Mouse (Mus musculus) CH12F3 (cell line): ENCODE measurements around the gene Tap1.
"Not testable (repeated sequence)": the region's sequence is repeated elsewhere in the genome, so short reads cannot be mapped to it uniquely, and the experiment has no call there.

ENCODE experiments used
- in situ Hi-C: fragments of 300-500 bp; cut with MboI; formaldehyde crosslinking; loops from 2 replicates; pipeline ENCODE4 v1.14.3; 2020; ENCODE audit warnings: low sequenced_read_pairs

Tap1 gene

GRCm38 (mm10) chr17:34225911-34226310, 38.6 kb downstream of the Tap1 start:
- in situ Hi-C loops = not testable (repeated sequence)

- in situ Hi-C loops = not testable (repeated sequence)
Measured at GRCm38 (mm10) chr17:34230971-34231370, 43.6 kb downstream of the Tap1 start.

- in situ Hi-C loops = not testable (repeated sequence)
Measured at GRCm38 (mm10) chr17:34232021-34232420, 44.7 kb downstream of the Tap1 start.

DNA sequence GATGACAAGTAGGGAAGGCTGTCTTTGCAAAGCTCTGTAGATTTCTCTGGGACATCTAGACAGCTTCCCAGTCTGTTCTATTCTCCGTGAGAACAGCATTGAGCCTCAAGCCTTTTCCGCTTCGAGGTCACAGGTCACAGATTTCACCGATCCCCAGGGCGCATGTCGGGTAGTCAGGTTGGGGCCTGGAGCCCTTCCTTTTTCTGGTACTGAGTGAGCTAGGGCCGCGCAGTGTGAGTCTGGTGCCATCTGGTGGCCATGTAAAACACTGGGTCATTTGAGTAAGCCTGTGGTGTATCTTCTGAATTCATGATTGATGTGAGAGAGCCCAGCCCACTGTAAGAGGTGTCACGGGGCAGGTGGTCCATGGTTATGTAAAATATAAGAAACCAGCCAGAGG, 47.6 kb downstream of the Tap1 start:
- in situ Hi-C loops = no loop called here

DNA sequence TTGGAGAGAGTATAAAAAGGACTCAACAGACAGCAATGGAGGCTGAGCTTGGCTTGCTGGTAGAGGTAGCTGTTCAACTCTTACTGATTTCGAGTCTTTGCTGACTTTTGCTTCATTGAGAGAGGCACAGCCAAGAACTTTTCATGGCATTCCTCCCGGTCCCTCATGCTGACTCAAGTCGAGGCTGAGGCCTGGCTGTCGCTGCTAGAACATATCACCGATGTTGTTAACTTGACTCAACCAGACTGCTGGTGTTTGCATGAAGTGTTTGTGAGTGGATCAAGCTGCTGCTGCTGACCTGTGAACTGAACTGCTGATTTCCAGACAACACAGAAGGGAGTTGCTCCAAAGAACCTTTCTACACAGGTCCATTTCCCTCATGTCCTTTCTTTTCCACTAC, 49.3 kb downstream of the Tap1 start:
- in situ Hi-C loops = no loop called here

DNA sequence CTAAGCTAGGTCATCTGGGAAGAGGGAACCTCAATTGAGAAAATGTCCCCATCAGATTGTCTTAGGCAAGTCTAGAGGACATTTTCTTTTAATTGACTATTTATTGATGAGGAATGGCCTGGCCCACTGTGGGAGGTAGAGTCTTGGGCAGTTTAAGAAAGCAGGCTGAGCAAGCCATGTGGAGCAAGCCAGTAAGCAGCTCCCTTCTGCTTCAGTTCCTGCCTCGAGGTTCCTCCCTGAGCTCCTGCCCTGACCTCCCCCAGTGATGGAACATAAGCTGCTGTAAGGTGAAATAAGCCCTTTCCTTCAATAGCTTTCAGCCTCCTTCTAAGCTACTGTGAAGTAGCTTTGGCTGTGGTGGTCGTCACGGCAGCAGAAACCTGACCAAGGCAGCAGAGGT, 50.4 kb downstream of the Tap1 start:
- in situ Hi-C loops = no loop called here

- in situ Hi-C loops = no loop called here
Measured at GRCm38 (mm10) chr17:34238706-34239105, 51.4 kb downstream of the Tap1 start, which contains the start of gene H2-Ob. H2-Ob (plus strand) TSS chr17:34238903.

GRCm38 (mm10) chr17:34239601-34240041, 52.3 kb downstream of the Tap1 start:
- in situ Hi-C loops = no loop called here

DNA sequence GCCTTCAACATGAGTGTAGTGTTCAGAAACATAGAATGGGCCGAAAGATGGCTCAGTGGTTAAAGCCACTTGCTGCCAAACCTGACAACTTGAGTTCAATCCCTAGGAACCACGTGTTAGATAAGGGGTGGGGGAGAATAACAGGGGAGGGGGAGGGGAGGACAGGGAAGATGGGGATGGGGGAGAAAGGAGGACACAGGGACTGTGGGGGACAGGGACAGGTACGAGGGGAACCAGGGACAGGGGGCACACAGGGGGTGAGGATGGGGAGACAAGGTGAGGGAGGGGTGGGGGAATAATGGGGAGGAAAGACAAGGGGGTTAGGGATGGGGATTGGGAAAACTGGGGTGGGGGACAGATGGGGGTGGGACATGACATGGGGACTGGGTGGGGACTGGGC, 53.0 kb downstream of the Tap1 start:
- in situ Hi-C loops = no loop called here

DNA sequence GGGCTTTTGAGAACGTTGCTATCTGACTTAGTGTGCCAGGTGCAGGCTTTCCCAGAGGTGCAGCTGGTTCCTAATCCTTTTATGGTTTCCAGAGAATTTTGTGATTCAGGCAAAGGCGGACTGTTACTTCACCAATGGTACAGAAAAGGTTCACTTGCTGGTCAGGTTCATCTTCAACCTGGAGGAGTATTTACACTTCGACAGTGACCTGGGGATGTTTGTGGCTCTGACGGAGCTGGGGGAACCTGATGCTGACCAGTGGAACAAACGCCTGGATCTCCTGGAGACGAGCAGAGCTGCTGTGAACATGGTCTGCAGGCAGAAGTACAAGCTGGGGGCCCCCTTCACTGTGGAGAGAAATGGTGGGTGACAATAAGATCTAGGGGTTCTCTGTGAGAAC, 53.6 kb downstream of the Tap1 start:
- in situ Hi-C loops = no loop called here

- in situ Hi-C loops = no loop called here
Measured at GRCm38 (mm10) chr17:34244656-34245055, 57.3 kb downstream of the Tap1 start.
